Mouse (Mus musculus): ENCODE results near the gene Adipoq. TPM values are rescaled to one million over a fixed set of nuclear protein-coding genes. Genes with fewer than 3 reads are reported as not detected.
"Not testable (repeated sequence)": the region's sequence is repeated elsewhere in the genome, so short reads cannot be mapped to it uniquely, and the experiment has no call there.

Adipoq gene
- total RNA-seq, 2 experiments from 2014 or later, result 5.6 to 13.1 TPM

- no peak for DNase-seq
- intact Hi-C loops (cut with DNase I), result loop anchor here (5.0 kb wide), 1 partner anchor 65 kb away; the partner anchor contains the start of gene St6gal1
Observed at GRCm38 (mm10) chr16:23157013-23157412, 10.7 kb downstream of the Adipoq start.

- intact Hi-C loops (cut with DNase I), result loop anchor here (5.0 kb wide), 1 partner anchor 64 kb away; the partner anchor contains the start of gene St6gal1
- no peak for DNase-seq
Observed at GRCm38 (mm10) chr16:23158292-23158691, 12.0 kb downstream of the Adipoq start.

GRCm38 (mm10) chr16:23158957-23159356, 12.6 kb downstream of the Adipoq start:
- intact Hi-C loops (cut with DNase I), result loop anchor here (5.0 kb wide), 1 partner anchor 63 kb away; the partner anchor contains the start of gene St6gal1
- DNase-seq, result no peak

GRCm38 (mm10) chr16:23159749-23160148, 13.4 kb downstream of the Adipoq start:
- DNase-seq, result no peak
- intact Hi-C loops (cut with DNase I), result loop anchor here (5.0 kb wide), 1 partner anchor 63 kb away; the partner anchor contains the start of gene St6gal1

GRCm38 (mm10) chr16:23162116-23162515, 15.8 kb downstream of the Adipoq start:
- intact Hi-C loops (cut with DNase I), result no loop called here
- DNase-seq, result no peak

GRCm38 (mm10) chr16:23164443-23164842, 18.1 kb downstream of the Adipoq start:
- intact Hi-C loops (cut with DNase I), result no loop called here
- DNase-seq, result no peak

- no peak for DNase-seq
- intact Hi-C loops (cut with DNase I), result no loop called here
Observed at GRCm38 (mm10) chr16:23165441-23165840, 19.1 kb downstream of the Adipoq start.

GRCm38 (mm10) chr16:23166646-23167045, 20.3 kb downstream of the Adipoq start:
- no peak for DNase-seq
- intact Hi-C loops (cut with DNase I), result no loop called here

GRCm38 (mm10) chr16:23167079-23167478, 20.7 kb downstream of the Adipoq start:
- no peak for DNase-seq
- intact Hi-C loops (cut with DNase I), result no loop called here

- DNase-seq, result no peak
- intact Hi-C loops (cut with DNase I), result no loop called here
Observed at GRCm38 (mm10) chr16:23170813-23171212, 24.5 kb downstream of the Adipoq start.

GRCm38 (mm10) chr16:23173904-23174303, 27.6 kb downstream of the Adipoq start:
- no peak for DNase-seq
- intact Hi-C loops (cut with DNase I), result no loop called here

GRCm38 (mm10) chr16:23174855-23175254, 28.5 kb downstream of the Adipoq start:
- DNase-seq, result no peak
- intact Hi-C loops (cut with DNase I), result no loop called here

- intact Hi-C loops (cut with DNase I), result no loop called here
- DNase-seq, result no peak
Observed at GRCm38 (mm10) chr16:23175956-23176355, 29.6 kb downstream of the Adipoq start.

GRCm38 (mm10) chr16:23177856-23178255, 31.5 kb downstream of the Adipoq start:
- no peak for DNase-seq
- intact Hi-C loops (cut with DNase I), result no loop called here

GRCm38 (mm10) chr16:23178796-23179195, 32.5 kb downstream of the Adipoq start:
- intact Hi-C loops (cut with DNase I), result no loop called here

GRCm38 (mm10) chr16:23179436-23179835, 33.1 kb downstream of the Adipoq start:
- DNase-seq; intact Hi-C loops (cut with DNase I): not testable (repeated sequence)

More at GRCm38 (mm10) chr16:23178796-23179195, 32.5 kb downstream of the Adipoq start:
- no peak for DNase-seq

GRCm38 (mm10) chr16:23181054-23181453, 34.7 kb downstream of the Adipoq start:
- intact Hi-C loops (cut with DNase I), result no loop called here

GRCm38 (mm10) chr16:23181487-23181886, 35.2 kb downstream of the Adipoq start:
- intact Hi-C loops (cut with DNase I), result no loop called here

More at GRCm38 (mm10) chr16:23181054-23181453, 34.7 kb downstream of the Adipoq start:
- DNase-seq, result no peak

GRCm38 (mm10) chr16:23181942-23182597, 35.7 kb downstream of the Adipoq start:
- intact Hi-C loops (cut with DNase I), result no loop called here
- no peak for DNase-seq

More at GRCm38 (mm10) chr16:23181487-23181886, 35.2 kb downstream of the Adipoq start:
- no peak for DNase-seq

GRCm38 (mm10) chr16:23185824-23186223, 39.5 kb downstream of the Adipoq start:
- DNase-seq, result no peak
- intact Hi-C loops (cut with DNase I), result no loop called here

GRCm38 (mm10) chr16:23186418-23186817, 40.1 kb downstream of the Adipoq start:
- DNase-seq, result no peak
- intact Hi-C loops (cut with DNase I), result no loop called here

GRCm38 (mm10) chr16:23187983-23188382, 41.6 kb downstream of the Adipoq start:
- intact Hi-C loops (cut with DNase I), result no loop called here
- no peak for DNase-seq
